Mouse (Mus musculus): ENCODE results near the gene Atf6b.

Gene Atf6b

DNA sequence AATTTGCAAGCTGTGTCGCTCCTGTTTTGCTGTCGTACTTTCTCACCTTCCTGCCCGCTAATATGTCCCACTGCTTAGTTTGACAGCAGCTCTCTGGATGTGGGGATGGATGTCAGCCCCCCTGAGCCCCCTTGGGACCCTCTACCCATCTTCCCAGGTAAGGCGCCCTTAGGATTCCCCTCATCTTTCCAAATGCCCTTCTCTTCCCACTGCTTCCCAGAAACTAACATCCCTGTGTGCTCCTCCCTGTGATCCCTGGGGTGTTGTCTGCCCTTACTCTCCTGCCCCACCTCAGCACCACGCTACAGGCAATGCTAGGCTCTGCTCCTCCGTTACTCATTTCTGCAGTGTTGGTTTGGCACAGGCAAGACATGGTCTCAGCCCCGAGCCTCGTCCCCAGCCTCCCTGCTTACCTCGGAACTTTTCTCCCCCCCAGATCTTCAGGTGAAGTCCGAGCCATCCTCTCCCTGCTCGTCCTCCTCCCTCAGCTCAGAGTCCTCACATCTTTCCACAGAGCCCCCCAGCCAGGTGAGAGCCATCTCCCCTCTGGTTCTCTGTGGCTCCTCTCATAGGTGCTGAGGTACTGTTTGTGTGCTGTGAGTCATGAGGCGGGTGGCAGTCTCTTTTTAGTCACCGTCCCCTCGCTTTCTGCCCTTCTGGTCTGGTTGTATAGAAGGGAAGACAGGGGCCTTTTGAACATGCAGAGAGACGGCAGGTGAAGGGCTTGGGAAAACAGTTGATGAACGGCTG, 1.4 kb downstream of the Atf6b start:
- no peak for DNase-seq (ENCODE audit: low spot score)

DNA sequence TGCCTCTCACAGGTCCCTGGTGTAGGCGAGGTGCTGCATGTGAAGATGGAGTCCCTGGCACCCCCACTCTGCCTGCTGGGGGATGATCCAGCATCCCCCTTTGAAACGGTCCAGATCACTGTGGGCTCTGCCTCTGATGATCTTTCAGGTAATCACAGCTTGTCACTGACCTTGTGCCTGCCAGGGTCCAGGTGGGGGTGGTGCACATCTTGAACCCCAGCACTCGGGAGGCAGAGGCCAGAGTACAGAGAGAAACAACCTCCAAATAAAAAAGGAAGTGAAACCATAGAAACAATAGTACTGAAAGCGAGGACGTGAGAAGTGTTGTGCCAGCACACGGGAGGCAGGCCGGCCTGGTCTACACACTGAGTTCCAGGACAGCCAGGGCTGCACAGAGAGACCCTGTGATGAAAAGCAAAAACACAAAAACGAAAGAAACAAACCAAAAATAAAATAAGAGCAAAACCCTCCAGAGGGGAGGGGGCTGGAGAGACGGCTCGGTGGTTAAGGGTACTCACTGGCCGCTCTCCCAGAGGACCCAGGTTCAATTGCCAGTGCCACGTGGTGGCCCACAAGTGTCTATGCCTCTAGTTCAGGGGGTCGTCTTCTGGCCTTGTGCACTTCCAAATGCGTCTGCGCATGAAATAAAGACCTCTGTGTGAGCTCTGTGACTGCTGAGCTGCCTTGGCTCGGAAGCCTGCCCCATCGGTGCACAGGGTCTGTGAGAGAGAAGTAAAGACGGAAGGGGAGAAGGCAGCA, 2.3 kb downstream of the Atf6b start:
- DNase-seq (ENCODE audit: low spot score) = no peak

DNA sequence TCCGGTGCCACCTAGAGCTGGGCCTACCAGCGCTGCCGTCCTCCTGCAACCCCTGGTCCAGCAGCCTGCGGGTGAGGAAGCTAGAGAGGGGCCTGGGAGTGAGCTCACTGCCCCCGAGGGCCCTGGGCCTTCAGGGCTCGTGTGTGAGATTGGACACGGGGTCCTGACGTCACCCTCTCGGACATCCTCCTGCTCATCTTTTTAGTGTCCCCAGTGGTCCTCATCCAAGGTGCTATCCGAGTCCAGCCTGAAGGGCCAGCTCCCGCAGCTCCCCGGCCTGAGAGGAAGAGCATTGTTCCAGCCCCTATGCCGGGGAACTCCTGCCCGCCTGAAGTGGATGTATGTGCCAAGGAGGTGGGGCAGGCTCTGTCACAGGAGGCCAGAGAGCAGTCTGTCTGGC, 3.8 kb downstream of the Atf6b start:
- no peak for DNase-seq (ENCODE audit: low spot score)

DNA sequence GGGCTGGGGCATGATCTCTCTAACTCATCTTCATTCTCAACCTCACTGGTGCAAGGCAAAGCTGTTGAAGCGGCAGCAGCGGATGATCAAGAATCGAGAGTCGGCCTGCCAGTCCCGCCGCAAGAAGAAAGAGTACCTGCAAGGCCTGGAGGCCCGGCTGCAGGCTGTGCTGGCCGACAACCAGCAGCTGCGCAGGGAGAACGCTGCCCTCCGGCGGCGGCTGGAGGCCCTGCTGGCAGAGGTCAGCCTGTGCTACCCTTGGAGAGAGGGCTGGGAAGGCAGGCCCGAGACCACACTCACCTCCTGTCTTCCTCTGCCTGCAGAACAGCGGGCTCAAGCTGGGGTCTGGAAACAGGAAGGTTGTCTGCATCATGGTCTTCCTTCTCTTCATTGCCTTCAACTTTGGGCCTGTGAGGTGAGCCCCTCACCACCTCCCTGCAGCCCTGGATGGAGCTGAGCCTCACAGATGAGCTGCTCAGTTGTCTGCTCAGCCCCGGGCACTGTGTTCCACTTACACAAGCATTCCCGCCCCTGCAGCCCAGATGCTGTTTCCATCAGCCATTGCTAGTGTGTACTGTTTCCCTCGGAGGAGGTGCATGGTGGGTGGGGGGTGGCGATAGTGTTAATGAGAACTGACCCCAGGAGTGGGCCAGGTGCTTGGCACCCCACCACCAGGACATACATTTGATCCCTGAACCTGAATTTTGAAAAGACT, 4.7 kb downstream of the Atf6b start:
- no peak for DNase-seq (ENCODE audit: low spot score)

DNA sequence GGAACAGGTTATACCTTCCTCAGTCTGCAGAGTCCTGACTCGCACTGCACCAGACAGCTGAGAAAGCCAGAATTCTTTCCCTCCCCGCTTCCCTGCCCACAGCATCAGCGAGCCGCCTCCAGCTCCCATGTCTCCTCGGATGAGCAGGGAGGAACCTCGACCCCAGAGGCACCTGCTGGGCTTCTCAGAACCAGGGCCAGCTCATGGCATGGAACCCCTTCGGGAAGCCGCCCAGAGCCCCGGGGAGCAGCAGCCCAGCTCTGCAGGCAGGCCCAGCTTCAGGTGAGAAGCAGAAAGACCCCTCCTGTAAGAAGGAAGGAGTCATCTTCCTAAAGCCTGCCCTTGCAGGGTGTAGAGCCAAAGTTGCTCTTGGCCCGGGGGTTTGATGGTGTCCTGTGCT, 5.6 kb downstream of the Atf6b start:
- no peak for DNase-seq (ENCODE audit: low spot score)

DNA sequence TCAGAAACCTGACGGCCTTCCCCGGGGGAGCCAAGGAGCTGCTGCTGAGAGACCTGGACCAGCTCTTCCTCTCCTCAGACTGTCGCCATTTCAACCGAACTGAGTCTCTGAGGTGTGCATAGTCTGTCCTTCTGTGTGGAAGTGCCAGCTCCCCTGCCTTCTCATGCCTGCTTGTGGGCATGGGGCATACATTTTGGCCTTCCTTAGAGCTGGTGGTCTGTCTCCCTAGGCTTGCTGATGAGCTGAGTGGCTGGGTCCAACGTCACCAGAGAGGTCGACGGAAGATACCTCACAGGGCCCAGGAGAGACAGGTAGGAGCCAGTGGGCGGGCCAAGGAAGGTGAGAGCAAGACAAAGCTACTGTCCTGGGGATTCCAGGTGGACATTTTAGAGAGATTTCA, 6.0 kb downstream of the Atf6b start:
- no peak for DNase-seq (ENCODE audit: low spot score)

DNA sequence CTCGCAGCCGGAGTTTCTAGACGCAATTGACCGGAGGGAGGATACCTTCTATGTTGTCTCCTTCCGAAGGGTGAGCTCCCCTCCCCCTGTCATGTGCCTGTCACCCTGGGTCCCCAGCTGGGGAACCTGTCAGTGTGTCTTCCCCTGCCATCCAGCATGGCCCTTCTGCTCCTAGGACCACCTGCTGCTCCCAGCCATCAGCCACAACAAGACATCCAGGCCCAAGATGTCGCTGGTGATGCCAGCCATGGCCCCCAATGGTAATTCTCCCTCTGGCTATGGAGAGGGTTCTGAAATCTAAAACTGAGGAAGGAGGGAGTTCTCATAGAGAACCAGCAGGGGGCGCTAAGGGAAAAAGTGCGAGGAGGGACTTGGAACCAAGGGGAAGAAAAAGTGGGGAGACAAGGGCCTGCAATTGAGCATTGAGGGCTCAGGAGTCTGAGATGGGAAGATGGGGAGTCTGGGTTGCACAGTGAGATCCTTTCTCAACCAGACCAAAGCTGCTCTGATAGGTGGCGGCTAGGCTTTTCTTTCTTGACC, 6.9 kb downstream of the Atf6b start:
- peak; percentile 35 for DNase-seq (ENCODE audit: low spot score)

DNA sequence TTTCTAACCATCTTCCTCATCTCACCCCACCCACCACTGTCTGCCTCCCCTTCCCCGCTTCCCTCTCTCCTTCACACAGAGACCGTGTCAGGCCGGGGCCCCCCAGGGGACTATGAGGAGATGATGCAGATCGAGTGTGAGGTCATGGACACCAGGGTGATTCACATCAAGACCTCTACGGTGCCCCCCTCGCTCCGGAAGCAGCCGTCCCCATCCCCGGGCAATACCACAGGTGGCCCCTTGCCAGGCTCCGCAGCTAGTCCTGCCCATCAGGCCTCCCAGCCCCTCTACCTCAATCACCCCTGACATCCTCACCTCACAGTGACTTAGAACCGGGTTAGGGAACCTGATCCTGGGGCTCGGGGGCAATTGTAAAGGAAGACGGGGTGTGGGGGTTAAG, 7.4 kb downstream of the Atf6b start:
- DNase-seq (ENCODE audit: low spot score) = no peak

DNA sequence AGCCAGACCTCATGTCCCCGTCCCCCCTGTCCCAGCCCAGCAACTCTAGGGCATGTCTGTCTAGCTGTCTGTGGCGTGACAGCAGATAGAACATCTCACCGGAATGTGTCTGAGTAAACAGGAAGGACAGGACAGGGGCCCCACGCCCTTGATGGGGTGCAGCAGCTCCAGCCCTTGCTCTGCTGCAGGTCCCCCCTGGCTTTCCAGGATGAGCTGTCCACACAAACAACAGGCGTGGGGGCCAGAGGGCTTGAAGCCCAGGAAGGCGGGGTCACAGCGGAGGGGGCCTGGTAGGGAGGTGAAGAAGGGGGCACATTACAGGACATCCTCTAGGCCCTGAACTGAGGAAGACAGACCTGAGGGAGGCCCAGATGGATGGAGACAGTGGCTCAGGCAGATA, 8.2 kb downstream of the Atf6b start:
- DNase-seq (ENCODE audit: low spot score) = no peak

DNA sequence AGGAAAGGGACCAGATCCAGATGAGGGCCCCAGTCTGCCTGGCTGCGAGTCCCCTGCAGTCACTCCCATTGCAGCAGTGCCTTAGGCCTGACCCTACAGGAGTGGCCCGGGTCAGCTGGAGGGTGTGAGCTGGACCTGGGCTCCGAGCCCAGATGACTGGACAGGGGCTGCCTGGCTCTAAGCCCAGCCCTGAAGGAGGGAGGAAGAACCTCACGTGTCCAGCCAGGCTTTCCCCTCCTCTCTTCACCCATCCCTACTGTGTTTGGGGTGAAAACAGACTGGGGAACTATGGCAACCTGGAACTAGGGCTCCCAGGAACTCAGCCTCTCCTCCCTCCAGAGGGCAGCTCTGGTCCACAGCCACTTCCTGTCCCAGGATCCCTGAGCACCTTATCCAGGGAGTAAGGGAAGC, 8.6 kb downstream of the Atf6b start:
- DNase-seq (ENCODE audit: low spot score) = no peak

DNA sequence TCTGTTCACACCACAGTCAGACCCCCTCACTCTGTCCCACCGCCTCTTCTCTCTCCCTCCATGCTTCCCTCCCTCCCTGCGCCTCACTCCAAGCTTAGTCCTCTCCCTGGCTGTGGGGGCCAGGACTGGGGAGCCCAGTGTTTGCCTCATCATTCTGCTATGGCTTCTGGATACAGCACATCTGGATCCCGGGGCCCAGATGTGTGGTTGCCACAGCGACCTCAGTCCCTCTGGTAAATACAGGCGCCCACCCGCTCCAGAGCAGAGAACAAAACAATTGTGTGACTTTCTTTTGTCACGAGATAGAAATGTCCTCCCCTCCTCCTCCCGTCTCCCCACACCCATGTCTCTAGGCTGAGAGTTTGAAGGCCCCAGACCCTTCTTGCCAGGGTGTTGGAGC, 9.7 kb downstream of the Atf6b start:
- no peak for DNase-seq (ENCODE audit: low spot score)

DNA sequence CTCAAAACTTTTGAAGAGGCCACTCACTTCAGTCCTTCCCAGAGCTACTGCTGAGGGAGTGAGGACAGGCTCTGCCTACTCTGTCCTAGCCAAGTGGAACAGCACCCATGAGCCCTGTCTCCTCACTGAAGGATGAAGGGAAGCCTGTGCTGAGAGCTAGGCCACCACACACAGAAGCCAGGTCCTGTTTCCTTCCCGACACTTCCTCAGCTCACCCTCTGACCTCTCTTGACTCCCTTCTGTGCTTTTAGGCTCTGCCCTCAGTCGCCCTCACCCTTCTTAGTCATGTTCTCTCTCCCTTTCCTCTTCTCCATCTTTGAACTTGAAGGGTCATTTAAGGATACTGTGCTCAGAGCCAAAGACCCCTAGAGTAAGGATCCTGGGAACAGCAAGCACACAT, 10.3 kb downstream of the Atf6b start:
- DNase-seq (ENCODE audit: low spot score) = no peak

DNA sequence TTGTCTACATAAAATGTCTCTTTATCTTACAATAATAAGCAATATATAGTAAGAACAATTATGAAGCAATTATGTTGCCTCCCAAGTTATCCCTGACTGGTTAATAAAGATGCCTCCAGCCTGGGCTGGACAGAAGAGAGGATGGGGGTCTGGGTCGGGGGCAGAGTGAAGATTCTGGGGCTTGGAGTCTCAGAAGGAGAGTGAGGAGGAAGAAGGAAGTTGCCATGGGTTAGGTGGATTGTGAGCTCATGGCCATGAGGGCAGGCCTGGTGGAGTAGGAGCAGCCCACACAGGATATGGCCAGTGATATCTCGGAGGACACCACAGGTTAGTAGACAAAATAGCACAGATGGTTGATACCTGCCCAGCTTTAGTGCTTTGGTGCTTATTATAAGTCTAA, 11.2 kb downstream of the Atf6b start:
- DNase-seq (ENCODE audit: low spot score) = no peak

DNA sequence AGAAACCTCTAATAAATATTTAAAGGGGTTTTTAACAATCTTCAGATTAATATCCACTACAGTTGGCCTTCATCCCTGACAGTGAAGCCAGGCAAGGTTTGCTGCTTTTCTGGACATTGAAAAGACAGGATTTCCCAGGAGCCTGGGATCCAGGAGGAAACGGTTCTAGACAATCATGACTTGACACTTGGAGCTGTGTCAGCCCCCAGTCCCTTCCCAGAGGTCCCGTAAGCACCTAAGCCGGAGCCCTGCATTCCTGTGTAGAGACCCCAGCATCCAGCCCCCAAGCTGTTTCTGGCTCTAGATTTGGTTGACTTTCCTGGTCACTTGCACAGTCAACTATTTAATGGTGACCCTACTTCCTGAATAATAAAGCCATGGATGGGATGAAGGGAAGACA, 11.6 kb downstream of the Atf6b start:
- no peak for DNase-seq (ENCODE audit: low spot score)

DNA sequence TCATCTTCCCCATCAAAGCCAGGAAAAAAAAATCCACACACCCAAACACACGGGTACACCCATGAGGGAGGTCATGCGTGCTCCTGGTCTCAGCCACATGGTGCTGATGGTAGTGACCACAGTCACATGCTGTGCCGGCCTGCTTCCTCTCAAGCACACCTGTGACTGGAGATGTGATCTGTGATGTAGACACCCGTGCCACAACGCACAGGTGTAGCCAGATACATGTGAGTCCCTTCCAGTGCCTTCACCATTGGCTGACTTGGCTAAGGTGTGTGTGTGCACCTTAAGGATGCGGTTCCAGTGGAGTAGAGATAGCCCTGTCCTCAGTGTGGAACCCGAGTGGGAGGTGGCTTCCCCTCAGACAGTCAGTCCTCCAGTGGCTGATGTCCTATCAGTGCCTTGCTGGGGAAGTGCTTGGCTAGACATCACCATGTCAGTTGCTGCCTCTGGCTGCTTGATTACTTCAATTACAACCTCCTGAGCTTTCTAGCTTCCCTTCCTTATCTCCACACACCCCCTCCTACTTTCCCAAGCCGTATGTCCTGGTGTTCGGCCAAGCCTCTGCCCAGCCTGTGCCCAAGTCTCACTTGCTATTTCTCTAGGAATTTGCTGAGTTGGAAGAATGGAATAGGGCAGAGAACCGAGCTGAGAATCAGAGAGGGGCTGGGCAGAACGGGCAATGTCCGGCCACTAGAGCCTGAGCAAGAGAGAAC, 12.4 kb downstream of the Atf6b start:
- DNase-seq (ENCODE audit: low spot score) = no peak

DNA sequence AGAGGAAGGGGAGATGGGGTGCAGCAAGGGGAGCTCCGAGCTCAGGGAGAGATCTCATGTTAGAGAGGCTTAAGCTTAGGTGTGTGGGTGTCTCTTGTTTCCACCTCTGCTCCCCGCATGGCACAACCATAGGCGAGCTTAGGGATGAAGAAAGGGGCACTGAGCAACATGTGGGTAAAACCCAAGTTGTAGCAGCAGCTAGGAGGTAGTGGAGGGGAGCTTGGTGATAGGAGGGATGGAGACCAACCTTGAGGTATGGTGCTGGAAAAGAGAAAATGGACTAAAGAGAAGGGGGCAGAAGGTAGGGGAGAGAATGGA, 12.9 kb downstream of the Atf6b start:
- DNase-seq (ENCODE audit: low spot score) = no peak

DNA sequence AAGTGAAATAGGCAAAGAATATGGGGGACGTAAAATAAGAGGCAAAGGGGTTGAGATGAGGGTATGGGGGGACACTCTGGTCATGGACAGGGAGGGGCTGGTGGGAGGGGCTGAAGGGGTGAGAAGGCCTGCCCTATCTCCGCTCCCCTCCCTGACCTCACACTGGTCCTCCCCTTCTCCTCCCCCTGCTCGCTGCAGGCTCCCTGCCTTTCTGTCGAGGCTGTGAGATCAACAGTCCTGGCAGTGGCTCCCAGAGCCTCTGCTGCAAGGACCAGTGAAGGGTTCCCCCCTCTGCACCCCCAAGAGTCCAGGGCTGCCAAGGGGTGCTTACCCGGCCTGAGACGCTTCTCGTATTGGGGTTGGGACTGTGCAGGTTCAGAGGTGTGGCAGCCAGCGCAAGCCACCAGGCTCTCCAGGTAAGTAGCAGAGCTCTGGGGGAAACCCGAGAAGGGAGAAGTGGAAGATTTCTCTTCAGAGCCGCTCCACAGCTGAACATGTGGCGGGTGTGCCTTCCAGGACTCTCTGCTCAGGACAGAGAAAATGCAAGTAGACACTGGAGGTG, 13.4 kb downstream of the Atf6b start:
- DNase-seq (ENCODE audit: low spot score) = no peak

DNA sequence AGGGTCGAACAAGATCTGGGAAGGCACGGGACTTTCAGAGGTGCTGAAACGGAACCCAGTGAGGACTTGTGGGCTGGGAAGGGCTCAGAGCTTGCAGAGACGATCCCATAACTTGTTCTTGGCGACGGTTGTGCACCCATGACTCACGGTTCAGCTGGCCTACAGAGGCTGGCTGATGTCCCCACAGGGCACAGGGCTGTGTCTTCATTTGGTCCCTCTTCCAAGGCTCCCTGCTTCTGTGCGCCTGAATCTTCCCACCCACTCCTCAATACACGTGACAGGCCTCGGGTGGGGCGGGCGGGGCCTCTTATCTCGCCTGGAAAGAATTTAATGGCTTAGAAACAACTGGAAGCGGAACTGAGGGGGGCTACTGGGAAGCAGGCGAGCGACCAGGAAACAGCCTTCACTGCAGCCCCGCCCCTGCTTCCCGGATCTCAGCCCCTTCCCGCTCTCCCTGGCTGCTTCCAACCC, 14.2 kb downstream of the Atf6b start:
- DNase-seq (ENCODE audit: low spot score) = no peak

DNA sequence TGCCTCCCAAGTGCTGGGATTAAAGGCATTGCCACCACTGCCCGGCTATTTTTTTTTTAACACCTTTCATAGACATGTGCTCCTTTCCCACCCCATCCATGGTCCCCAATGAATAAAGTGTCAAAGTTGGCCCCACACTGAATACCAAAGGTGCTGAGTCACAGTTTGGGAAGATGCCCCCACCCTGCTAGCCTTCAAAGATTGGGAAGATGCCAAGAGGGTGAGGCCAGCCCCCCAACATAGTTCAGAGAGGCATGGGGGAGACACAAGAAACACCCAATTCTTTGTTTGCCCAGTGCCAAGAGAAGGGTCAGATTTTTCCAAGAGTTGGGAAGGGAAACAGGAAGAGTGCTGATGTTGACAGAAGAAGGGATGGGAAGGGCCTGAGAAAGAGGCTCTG, 15.5 kb downstream of the Atf6b start:
- no peak for DNase-seq (ENCODE audit: low spot score)

DNA sequence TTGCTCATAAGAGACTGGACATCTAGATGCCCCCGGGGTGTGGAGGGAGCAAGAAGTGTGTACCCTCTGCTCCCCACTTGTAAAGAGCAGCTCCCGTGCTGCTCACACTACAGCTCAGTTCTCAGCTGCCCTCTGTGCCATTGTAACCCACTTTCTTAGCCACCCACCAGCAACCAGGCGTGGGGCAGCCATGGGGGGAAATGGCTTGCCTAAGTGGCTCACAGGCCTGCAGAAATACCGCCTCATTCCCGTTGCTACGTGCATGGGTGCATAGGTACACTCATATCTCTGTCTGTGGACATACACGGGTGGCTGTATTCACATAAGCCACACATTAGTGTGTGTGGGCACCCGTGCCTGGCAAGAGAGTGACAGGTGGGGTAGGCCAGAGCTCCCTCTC, 16.0 kb downstream of the Atf6b start:
- DNase-seq (ENCODE audit: low spot score) = no peak

DNA sequence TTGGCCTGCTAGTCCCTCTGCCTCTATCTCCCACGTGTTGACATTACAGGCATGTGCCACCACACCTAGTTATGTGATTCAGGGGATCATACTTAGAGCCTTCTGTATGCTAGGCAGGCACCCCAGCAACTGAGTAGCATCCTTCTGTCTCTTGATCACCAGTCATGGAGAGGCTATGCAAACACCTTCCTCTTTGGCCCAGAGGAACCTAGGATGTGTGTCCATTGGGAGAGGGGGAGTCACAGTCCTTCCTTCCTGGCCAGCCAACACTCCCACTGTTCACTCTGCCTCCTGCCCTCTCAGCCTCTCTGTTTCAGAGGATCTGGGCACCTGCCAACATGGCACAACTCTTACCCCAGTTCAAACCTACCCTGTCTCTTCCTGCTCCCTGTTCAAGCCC, 16.6 kb downstream of the Atf6b start:
- no peak for DNase-seq (ENCODE audit: low spot score)

DNA sequence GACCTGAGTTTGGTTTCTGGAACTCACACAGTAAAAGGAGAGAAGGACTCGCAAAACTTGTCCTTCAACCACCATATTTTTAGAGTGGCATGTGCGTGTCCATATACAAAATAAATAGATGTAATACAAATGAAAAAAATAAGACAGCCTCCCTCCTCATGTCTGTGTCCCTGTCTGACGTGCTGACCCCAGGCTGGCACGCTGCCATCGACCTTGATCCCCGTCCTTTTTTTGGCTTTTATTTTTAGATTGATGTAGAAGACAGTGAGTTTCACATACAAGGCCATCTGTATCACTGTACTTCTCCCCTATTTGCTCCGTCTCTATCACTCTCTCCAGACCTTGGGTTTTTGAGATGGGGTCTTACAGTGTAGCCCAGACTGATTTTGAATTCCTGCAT, 17.5 kb downstream of the Atf6b start:
- no peak for DNase-seq (ENCODE audit: low spot score)
